ENCODE assay signal across 29 mouse cellular contexts in genomic region chr3:129605487-129605886, GRCm38 (mm10).
DNase-seq lines count a peak whose midpoint lies in the region; ATAC-seq lines count a peak whose summit lies in the region.
"Had no signal": no experiment of that assay in that cellular context is flagged by ENCODE, and none has a peak within 500 bp of the region (broad histone marks: within the 10 kb centered on the region; RNA-seq: fewer than 3 reads in every experiment).

No protein-coding gene starts in this region.

- no peaks in the 10 kb centered on the region for H3K27me3 ChIP-seq in hindbrain, embryonic 11.5 days (ENCODE audit: control insufficient read depth, insufficient read depth, low read length)
- no peaks in the 10 kb centered on the region for H3K27me3 ChIP-seq in hindbrain, embryonic 16.5 days (replicated peaks; ENCODE audit: control insufficient read depth, insufficient read depth, low read length)
- no peaks in the 10 kb centered on the region for H3K27me3 ChIP-seq in neural tube, embryonic 13.5 days
- H3K27me3 ChIP-seq in hindbrain, embryonic 12.5 days: no peaks in the 10 kb centered on the region
- H3K27me3 ChIP-seq in neural tube, embryonic 14.5 days (ENCODE audit: control insufficient read depth, insufficient read depth, low read length): no peaks in the 10 kb centered on the region
- H3K27me3 ChIP-seq: heart, embryonic 12.5 days; intestine, embryonic 15.5 days; limb, embryonic 15.5 days; liver, embryonic 13.5 days had no signal

- no peaks in the 10 kb centered on the region; the same call in 1 of the 2 replicates for H3K4me1 ChIP-seq in hindbrain, embryonic 11.5 days (replicated peaks; ENCODE audit: control insufficient read depth, insufficient read depth, low read length)
- no peaks in the 10 kb centered on the region for H3K4me1 ChIP-seq in hindbrain, embryonic 16.5 days (ENCODE audit: control insufficient read depth, insufficient read depth, low read depth, low read length)
- peaks cover 11% of the 10 kb centered on the region for H3K4me1 ChIP-seq in neural tube, embryonic 13.5 days (replicated peaks)
- peaks cover 4% of the 10 kb centered on the region; the same call in 1 of the 2 replicates for H3K4me1 ChIP-seq in hindbrain, embryonic 12.5 days
- no peaks in the 10 kb centered on the region for H3K4me1 ChIP-seq in neural tube, embryonic 14.5 days (ENCODE audit: control insufficient read depth, insufficient read depth, low read length)
- H3K4me1 ChIP-seq: heart, embryonic 12.5 days; intestine, embryonic 15.5 days; limb, embryonic 10.5 days; limb, embryonic 15.5 days; liver, embryonic 13.5 days had no signal

- H3K27ac ChIP-seq in hindbrain, embryonic 11.5 days (ENCODE audit: low read depth, low read length): no peak overlapping the region
- no peak overlapping the region for H3K27ac ChIP-seq in hindbrain, embryonic 16.5 days (ENCODE audit: low read depth, low read length)
- peak overlapping the region; percentile 4; the same call in 1 of the 2 replicates for H3K27ac ChIP-seq in neural tube, embryonic 13.5 days (replicated peaks)
- no peak overlapping the region for H3K27ac ChIP-seq in hindbrain, embryonic 12.5 days
- no peak overlapping the region for H3K27ac ChIP-seq in neural tube, embryonic 14.5 days (ENCODE audit: low read depth, low read length)
- H3K27ac ChIP-seq: kidney, postnatal 0 days; limb, embryonic 10.5 days; limb, embryonic 15.5 days; liver, embryonic 13.5 days; macrophage had no signal

- DNase-seq in hindbrain, embryonic 11.5 days (ENCODE audit: low spot score): no peak
- no peak for DNase-seq in neural tube, embryonic 10.5 days (ENCODE audit: extremely low spot score, low spot score)
- no peak for DNase-seq in gastrocnemius, adult 8-10 months (ENCODE audit: low spot score in 2 of 2)
- DNase-seq: adrenal gland, postnatal 25 days; cerebellum, adult 8-10 months; cerebellum, postnatal 36 days; gastrocnemius, postnatal 25 days; heart, adult 18-20 months; heart, postnatal 4 days; kidney, adult 8-10 months; kidney, postnatal 4 days; liver, embryonic 13.5 days; lung, adult 18-20 months; spleen, adult 18-20 months; thymus, adult 2 months; thymus, postnatal 36 days had no signal

- H3K9ac ChIP-seq in hindbrain, embryonic 11.5 days (ENCODE audit: low read depth, low read length): no peak overlapping the region
- H3K9ac ChIP-seq in hindbrain, embryonic 16.5 days (ENCODE audit: low read depth, low read length): no peak overlapping the region
- no peak overlapping the region for H3K9ac ChIP-seq in neural tube, embryonic 13.5 days
- H3K9ac ChIP-seq in hindbrain, embryonic 12.5 days: no peak overlapping the region
- H3K9ac ChIP-seq in neural tube, embryonic 14.5 days (replicated peaks; ENCODE audit: low read depth, low read length): no peak overlapping the region
- H3K9ac ChIP-seq: heart, embryonic 12.5 days; intestine, embryonic 15.5 days; limb, embryonic 15.5 days; liver, embryonic 13.5 days had no signal

- WGBS in hindbrain, embryonic 11.5 days: 54% methylated on average over 7 of the region's 7 CpGs
- 41% methylated on average over 7 of the region's 7 CpGs for WGBS in hindbrain, embryonic 16.5 days
- 61% methylated on average over 7 of the region's 7 CpGs for WGBS in neural tube, embryonic 13.5 days
- WGBS in hindbrain, embryonic 12.5 days: 59% methylated on average over 7 of the region's 7 CpGs
- 58% methylated on average over 7 of the region's 7 CpGs for WGBS in neural tube, embryonic 14.5 days

- no peaks in the 10 kb centered on the region for H3K36me3 ChIP-seq in hindbrain, embryonic 11.5 days (ENCODE audit: control insufficient read depth, insufficient read depth, low read length)
- no peaks in the 10 kb centered on the region for H3K36me3 ChIP-seq in hindbrain, embryonic 16.5 days (ENCODE audit: control insufficient read depth, insufficient read depth, low read length)
- peaks cover 15% of the 10 kb centered on the region for H3K36me3 ChIP-seq in neural tube, embryonic 13.5 days
- no peaks in the 10 kb centered on the region for H3K36me3 ChIP-seq in hindbrain, embryonic 12.5 days
- H3K36me3 ChIP-seq in neural tube, embryonic 14.5 days (ENCODE audit: control insufficient read depth, insufficient read depth, low read length): no peaks in the 10 kb centered on the region; the same call in 1 of the 2 replicates

- peak; percentile 22; the same call in 1 of the 2 replicates for ATAC-seq in hindbrain, embryonic 11.5 days (ENCODE audit: low FRiP score)
- ATAC-seq in hindbrain, embryonic 16.5 days: no peak
- ATAC-seq in neural tube, embryonic 13.5 days (ENCODE audit: low read depth): peak; percentile 78
- ATAC-seq in hindbrain, embryonic 12.5 days (ENCODE audit: low FRiP score): peak; percentile 52; the same call in 1 of the 2 replicates
- ATAC-seq in neural tube, embryonic 14.5 days (ENCODE audit: low read depth): peak; percentile 76; the same call in 1 of the 2 replicates
- ATAC-seq: CD4-positive, CD25-positive, alpha-beta regulatory T cell, adult 4 months; forebrain, embryonic 14.5 days; intestine, embryonic 15.5 days; lung, postnatal 0 days had no signal

- H3K4me3 ChIP-seq in hindbrain, embryonic 11.5 days (ENCODE audit: low read depth, low read length): no peak overlapping the region
- H3K4me3 ChIP-seq in hindbrain, embryonic 16.5 days (ENCODE audit: low read length): no peak overlapping the region
- H3K4me3 ChIP-seq in neural tube, embryonic 13.5 days: no peak overlapping the region
- H3K4me3 ChIP-seq in hindbrain, embryonic 12.5 days: no peak overlapping the region
- no peak overlapping the region for H3K4me3 ChIP-seq in neural tube, embryonic 14.5 days (ENCODE audit: low read depth, low read length)
- H3K4me3 ChIP-seq: heart, embryonic 12.5 days; intestine, embryonic 15.5 days; limb, embryonic 10.5 days; limb, embryonic 15.5 days; liver, embryonic 13.5 days had no signal

- H3K4me2 ChIP-seq in hindbrain, embryonic 11.5 days (replicated peaks; ENCODE audit: low read depth, low read length): no peak overlapping the region
- H3K4me2 ChIP-seq in hindbrain, embryonic 16.5 days (ENCODE audit: low read length): no peak overlapping the region
- H3K4me2 ChIP-seq in neural tube, embryonic 13.5 days: no peak overlapping the region
- H3K4me2 ChIP-seq in hindbrain, embryonic 12.5 days (replicated peaks): no peak overlapping the region
- no peak overlapping the region for H3K4me2 ChIP-seq in neural tube, embryonic 14.5 days (ENCODE audit: low read depth, low read length)
- H3K4me2 ChIP-seq: heart, embryonic 12.5 days; intestine, embryonic 15.5 days; limb, embryonic 15.5 days; liver, embryonic 13.5 days had no signal

- H3K9me3 ChIP-seq in hindbrain, embryonic 11.5 days (ENCODE audit: control insufficient read depth, low read length): no peaks in the 10 kb centered on the region
- H3K9me3 ChIP-seq in hindbrain, embryonic 16.5 days (ENCODE audit: control insufficient read depth, low read length): no peaks in the 10 kb centered on the region
- no peaks in the 10 kb centered on the region for H3K9me3 ChIP-seq in neural tube, embryonic 13.5 days
- no peaks in the 10 kb centered on the region for H3K9me3 ChIP-seq in hindbrain, embryonic 12.5 days (replicated peaks)
- H3K9me3 ChIP-seq in neural tube, embryonic 14.5 days (ENCODE audit: control insufficient read depth, low read length): no peaks in the 10 kb centered on the region
- H3K9me3 ChIP-seq: heart, embryonic 12.5 days; intestine, embryonic 15.5 days; limb, embryonic 10.5 days; limb, embryonic 15.5 days; liver, embryonic 13.5 days had no signal
